Mouse (Mus musculus) intestine, postnatal 0 days (tissue): Measurements from ENCODE around the gene Otos. TPM values are rescaled to one million over a fixed set of nuclear protein-coding genes. Genes with fewer than 3 reads are reported as not detected.

Source experiments
- ATAC-seq: fragments of 200-750 bp; cut with Nextera tagmentation; 2 replicates; pipeline ENCODE4 v1.8.0; 2017; ENCODE audit warnings: mild to moderate bottlenecking, moderate TSS enrichment, moderate library complexity
- H3K27ac ChIP-seq: fragments of 300-500 bp; sonication (generic); 2 replicates; pipeline ENCODE4 v1.5.1; 2014; ENCODE audit warnings: mild to moderate bottlenecking, low read depth, low read length, moderate library complexity
- H3K27me3 ChIP-seq: fragments of 300-500 bp; sonication (generic); replicated peaks from 2 replicates; pipeline ENCODE4 v1.6.1; 2014; ENCODE audit warnings: low read length, mixed read lengths; ENCODE audit not compliant: control insufficient read depth, insufficient read depth
- H3K36me3 ChIP-seq: fragments of 300-500 bp; sonication (generic); 2 replicates; pipeline ENCODE4 v1.6.1; 2014; ENCODE audit warnings: mild to moderate bottlenecking, moderate library complexity; ENCODE audit not compliant: control insufficient read depth, insufficient read depth
- H3K4me1 ChIP-seq: fragments of 300-500 bp; sonication (generic); replicated peaks from 2 replicates; pipeline ENCODE4 v1.6.1; 2014; ENCODE audit warnings: antibody characterized with exemption, low read length, mixed read lengths; ENCODE audit not compliant: control insufficient read depth, insufficient read depth
- H3K4me2 ChIP-seq: fragments of 300-500 bp; sonication (generic); replicated peaks from 2 replicates; pipeline ENCODE4 v1.6.1; 2014; ENCODE audit warnings: low read depth, mild to moderate bottlenecking, moderate library complexity
- H3K4me3 ChIP-seq: fragments of 300-500 bp; sonication (generic); 2 replicates; pipeline ENCODE4 v1.5.1; 2014; ENCODE audit warnings: low read depth, low read length
- H3K9ac ChIP-seq: fragments of 300-500 bp; sonication (generic); 2 replicates; pipeline ENCODE4 v1.6.1; 2014; ENCODE audit warnings: mild to moderate bottlenecking, low read depth, low read length
- H3K9me3 ChIP-seq: fragments of 300-500 bp; sonication (generic); 2 replicates; pipeline ENCODE4 v1.6.1; 2016; ENCODE audit warnings: mixed run types; ENCODE audit not compliant: control insufficient read depth
- CTCF ChIP-seq: sonication (generic); IDR thresholded peaks from 2 replicates; pipeline ENCODE4 v1.5.1; 2016; ENCODE audit warnings: low read depth, mild to moderate bottlenecking, control low read depth, antibody characterized with exemption, moderate library complexity
- WGBS: fragments of 180-500 bp; shearing (Covaris S2); extraction: QIAGEN DNeasy Blood & Tissue Kit; methylation state at CpG from one replicate; pipeline ENCODE4 v1.1.7; 2014; 5-methylcytosine and 5-hydroxymethylcytosine counted together
- polyA plus RNA-seq: library from polyadenylated mRNA; unstranded; fragments of >200 nt; fragmentation: Nextera tagmentation; extraction: Ambion mirVana; gene quantifications from 2 replicates; pipeline ENCODE4 v1.2.1, GENCODE M21; 2015

The Otos gene
- polyA plus RNA-seq, 1 experiment from 2014 or later: not detected

DNA sequence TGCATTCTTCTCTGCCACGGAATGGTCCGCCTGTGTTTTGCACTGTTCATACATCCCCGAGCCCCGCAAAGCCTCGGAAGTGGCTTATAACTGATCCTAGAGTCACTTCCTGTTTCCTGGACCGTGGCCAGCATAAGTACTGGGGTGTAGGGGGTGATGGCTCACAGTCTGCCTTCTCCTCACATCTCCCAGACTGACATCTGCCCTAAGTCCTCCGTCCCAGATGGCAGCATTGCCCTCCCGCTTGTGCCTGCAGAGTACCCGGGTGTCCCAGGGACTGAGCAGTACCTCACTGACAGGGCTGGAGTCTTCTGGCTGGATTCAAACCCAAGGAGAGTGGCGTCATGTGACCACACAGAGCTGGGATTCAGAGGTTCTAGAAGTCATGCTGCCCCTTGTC, 444 bp downstream of the Otos start:
- TF ChIP-seq CTCF: no peak
- Histone ChIP-seq H3K4me3 (no peak overlapping the region), H3K4me1 (no peaks in the 10 kb centered on the region), H3K9me3 (no peaks in the 10 kb centered on the region), H3K27ac (no peak overlapping the region), H3K4me2 (no peak overlapping the region), H3K36me3 (no peaks in the 10 kb centered on the region), H3K27me3 (no peaks in the 10 kb centered on the region), H3K9ac (no peak overlapping the region)
- no peak for ATAC-seq
- WGBS: 41% methylated on average over 10 of the region's 10 CpGs

DNA sequence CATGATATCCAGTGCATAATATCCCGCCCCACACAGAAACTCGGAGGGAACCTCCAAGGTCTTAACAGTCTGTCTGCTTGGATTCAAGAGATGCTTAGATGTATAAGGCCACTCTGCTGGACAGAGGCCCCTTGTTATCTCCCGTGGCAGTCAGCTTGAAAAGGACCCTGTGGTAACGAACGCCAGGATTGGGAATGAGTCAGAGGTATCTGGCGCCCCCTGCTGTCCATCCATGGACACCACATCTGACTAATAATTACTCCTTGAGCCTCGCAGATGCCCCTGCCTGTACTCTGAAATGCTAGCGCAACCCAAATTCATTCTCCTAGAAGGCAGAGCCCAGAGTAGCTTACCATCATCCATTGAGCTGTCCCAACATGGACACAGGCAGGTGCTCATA, 889 bp downstream of the Otos start:
- H3K27me3 ChIP-seq: no peaks in the 10 kb centered on the region
- TF ChIP-seq CTCF: peak; percentile 90
- no peak for ATAC-seq
- no peaks in the 10 kb centered on the region for H3K9me3 ChIP-seq
- no peak overlapping the region for H3K4me2 ChIP-seq
- no peaks in the 10 kb centered on the region for H3K4me1 ChIP-seq
- H3K27ac ChIP-seq: no peak overlapping the region
- no peak overlapping the region for H3K9ac ChIP-seq
- no peak overlapping the region for H3K4me3 ChIP-seq
- no peaks in the 10 kb centered on the region for H3K36me3 ChIP-seq
- 7% methylated on average over 8 of the region's 8 CpGs for WGBS

DNA sequence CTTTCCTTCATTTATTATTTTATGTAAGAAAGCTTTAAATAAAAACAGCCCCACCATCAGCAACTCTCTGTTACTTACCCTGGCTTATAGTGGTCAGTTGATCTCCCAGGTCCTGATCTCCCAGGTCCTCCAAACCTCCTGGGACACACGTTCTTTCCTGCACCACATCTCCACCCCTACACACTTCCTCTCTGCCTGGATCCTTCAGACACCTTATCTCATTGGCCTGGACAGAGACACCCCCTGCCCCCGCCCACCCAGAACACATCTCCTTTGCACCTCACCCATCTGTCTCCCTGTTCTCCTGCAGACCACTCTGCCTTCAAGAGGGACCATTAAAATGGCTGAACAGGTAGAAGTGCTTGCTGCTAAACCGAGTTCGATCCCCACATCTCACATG, 1.6 kb downstream of the Otos start:
- H3K4me3 ChIP-seq: no peak overlapping the region
- H3K9me3 ChIP-seq: no peaks in the 10 kb centered on the region
- no peak overlapping the region for H3K9ac ChIP-seq
- H3K36me3 ChIP-seq: no peaks in the 10 kb centered on the region
- H3K27ac ChIP-seq: no peak overlapping the region
- H3K4me1 ChIP-seq: no peaks in the 10 kb centered on the region
- no peak for ATAC-seq
- no peak overlapping the region for H3K4me2 ChIP-seq
- 72% methylated on average over 4 of the region's 4 CpGs for WGBS
- no peaks in the 10 kb centered on the region for H3K27me3 ChIP-seq
- TF ChIP-seq CTCF: no peak

DNA sequence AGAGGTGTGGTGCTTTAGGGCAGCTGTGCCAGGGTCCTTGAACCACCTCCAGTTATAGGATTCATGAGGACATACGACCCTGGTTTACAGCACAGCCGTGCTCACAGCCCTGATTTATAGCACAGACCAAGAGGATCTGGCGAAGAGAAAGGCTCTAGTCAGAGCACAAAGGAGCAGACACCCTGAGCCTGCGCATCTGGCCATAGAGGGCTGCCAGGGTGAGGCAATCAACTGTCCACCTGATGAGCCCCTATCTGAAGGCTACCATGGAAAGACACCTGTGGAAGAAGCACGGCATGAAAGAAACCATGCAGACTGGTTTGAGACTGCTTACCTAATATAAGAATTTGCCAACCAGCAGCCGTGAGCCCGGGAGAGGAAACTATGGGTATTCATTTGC, 2.0 kb downstream of the Otos start:
- no peaks in the 10 kb centered on the region for H3K4me1 ChIP-seq
- H3K4me2 ChIP-seq: no peak overlapping the region
- no peaks in the 10 kb centered on the region for H3K27me3 ChIP-seq
- H3K27ac ChIP-seq: no peak overlapping the region
- 68% methylated on average over 7 of the region's 7 CpGs for WGBS
- no peak overlapping the region for H3K9ac ChIP-seq
- ATAC-seq: no peak
- H3K9me3 ChIP-seq: no peaks in the 10 kb centered on the region
- TF ChIP-seq CTCF: no peak
- H3K36me3 ChIP-seq: no peaks in the 10 kb centered on the region
- no peak overlapping the region for H3K4me3 ChIP-seq

DNA sequence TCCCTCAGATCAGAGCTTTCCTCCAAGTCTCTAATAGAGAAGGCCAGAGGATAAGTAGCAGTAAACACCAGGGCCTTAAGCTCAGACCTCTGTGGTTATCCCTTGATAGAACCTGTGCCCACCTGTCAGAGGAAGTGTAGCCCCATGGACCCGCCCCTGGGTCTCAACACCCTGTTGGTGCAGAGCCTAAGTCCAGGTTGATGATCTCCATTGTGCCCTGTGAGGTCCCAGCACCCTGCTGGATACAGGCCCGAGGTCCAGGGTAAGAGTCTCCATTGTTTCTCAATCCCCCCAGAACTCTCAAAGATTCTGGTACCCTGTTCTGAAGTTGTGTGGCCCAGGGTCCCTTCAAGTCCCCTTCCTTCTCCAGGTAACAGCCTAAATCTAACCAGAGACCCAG, 2.5 kb downstream of the Otos start:
- Histone ChIP-seq H3K27ac (no peak overlapping the region), H3K4me2 (no peak overlapping the region), H3K4me1 (no peaks in the 10 kb centered on the region), H3K36me3 (no peaks in the 10 kb centered on the region), H3K4me3 (no peak overlapping the region), H3K27me3 (no peaks in the 10 kb centered on the region), H3K9me3 (no peaks in the 10 kb centered on the region), H3K9ac (no peak overlapping the region)
- WGBS: 44% methylated on average over 2 of the region's 2 CpGs
- ATAC-seq: no peak
- TF ChIP-seq CTCF: no peak

DNA sequence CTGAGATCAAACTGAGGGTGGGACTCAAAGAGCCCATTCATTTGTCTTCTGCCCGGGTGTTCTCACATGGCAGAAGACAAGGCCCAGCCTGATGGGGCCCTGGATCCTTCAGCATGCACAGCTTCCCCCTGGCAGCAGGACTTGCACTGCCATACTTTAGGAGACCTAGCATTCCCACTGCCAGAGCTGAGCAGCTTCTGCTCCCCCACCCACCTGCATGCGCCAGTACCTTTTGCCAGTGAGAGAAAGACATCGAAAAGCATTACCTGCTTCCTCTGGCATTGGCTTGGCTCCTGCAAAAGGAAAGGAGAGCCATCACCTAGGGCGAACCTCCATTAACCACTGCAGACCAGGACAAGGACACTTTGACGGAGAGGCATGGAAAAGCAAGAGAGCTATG, 3.7 kb downstream of the Otos start:
- Histone ChIP-seq H3K36me3 (no peaks in the 10 kb centered on the region), H3K9me3 (no peaks in the 10 kb centered on the region), H3K27ac (no peak overlapping the region), H3K4me2 (no peak overlapping the region), H3K9ac (no peak overlapping the region), H3K4me1 (no peaks in the 10 kb centered on the region), H3K27me3 (no peaks in the 10 kb centered on the region), H3K4me3 (no peak overlapping the region)
- no peak for TF ChIP-seq CTCF
- ATAC-seq: no peak
- 80% methylated on average over 5 of the region's 5 CpGs for WGBS

DNA sequence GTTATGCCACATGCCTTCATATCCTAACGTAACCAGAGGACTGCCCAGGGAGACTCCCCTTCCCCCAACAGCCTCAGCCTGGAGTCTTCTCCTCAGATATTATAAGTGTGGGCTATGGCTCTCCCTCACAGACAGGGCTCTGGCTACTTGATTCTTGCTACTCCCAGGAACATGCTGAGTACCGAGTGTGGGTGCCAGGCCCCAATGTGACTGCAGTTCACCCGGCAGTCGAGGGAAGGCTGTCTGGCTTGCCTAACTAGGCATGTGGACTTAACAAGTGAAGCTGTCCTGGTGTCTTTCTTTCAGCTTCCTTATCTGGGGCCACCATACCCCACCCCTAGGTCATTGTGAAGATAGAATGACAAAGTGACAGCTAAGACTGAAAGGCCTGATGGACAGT, 5.0 kb downstream of the Otos start:
- Histone ChIP-seq H3K4me1 (no peaks in the 10 kb centered on the region), H3K27ac (no peak overlapping the region), H3K9ac (no peak overlapping the region), H3K27me3 (no peaks in the 10 kb centered on the region), H3K4me3 (no peak overlapping the region), H3K9me3 (no peaks in the 10 kb centered on the region), H3K36me3 (peaks cover under 1% of the 10 kb centered on the region; the same call in 1 of the 2 replicates), H3K4me2 (no peak overlapping the region)
- no peak for TF ChIP-seq CTCF
- WGBS: 59% methylated on average over 4 of the region's 4 CpGs
- no peak for ATAC-seq
